Mouse (Mus musculus) activated CD4-positive, CD25-positive, alpha-beta regulatory T cell, adult 4 months (primary cell): Measurements from ENCODE around the gene Cavin1. TPM values are rescaled to one million over a fixed set of nuclear protein-coding genes. Genes with fewer than 3 reads are reported as not detected.
A peak's percentile ranks its signal among the peaks of the same experiment; 100 is the strongest.
"Not testable (repeated sequence)": the region's sequence is repeated elsewhere in the genome, so short reads cannot be mapped to it uniquely, and the experiment has no call there.

ENCODE experiments used
- ATAC-seq: one replicate; pipeline ENCODE4 v1.8.0; 2017
- polyA plus RNA-seq, 2 experiments: library from polyadenylated mRNA; unstranded; fragments of 100-300 nt; shearing (Covaris generic); gene quantifications; one replicate each; pipeline ENCODE4 v1.2.1; 2017

Cavin1 gene
- polyA plus RNA-seq, result under 1 TPM; 0.12 to 0.13 TPM

DNA sequence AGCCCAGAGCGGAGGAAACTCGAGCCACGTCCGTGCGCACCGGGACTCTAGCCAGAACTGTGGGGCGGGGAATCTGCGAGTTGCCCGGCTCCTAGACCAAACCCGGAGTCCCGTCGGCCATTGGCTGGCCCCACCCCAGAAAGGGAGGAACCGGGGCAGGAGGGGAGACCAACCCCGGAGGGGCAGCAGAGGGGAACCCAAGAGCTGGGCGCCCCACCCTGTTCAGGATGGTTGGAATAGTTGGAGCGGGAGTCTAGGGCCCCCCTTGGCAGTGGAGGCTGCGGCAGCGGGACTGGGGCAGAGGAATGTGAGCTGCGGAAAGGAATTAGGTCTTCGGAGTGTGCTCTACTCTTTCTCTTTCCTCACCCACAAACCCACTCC lies at the start of gene Cavin1:
Gene Cavin1, minus strand, starts transcription at position 331 of the 381 bp plus-strand sequence.
- ATAC-seq, result no peak

DNA sequence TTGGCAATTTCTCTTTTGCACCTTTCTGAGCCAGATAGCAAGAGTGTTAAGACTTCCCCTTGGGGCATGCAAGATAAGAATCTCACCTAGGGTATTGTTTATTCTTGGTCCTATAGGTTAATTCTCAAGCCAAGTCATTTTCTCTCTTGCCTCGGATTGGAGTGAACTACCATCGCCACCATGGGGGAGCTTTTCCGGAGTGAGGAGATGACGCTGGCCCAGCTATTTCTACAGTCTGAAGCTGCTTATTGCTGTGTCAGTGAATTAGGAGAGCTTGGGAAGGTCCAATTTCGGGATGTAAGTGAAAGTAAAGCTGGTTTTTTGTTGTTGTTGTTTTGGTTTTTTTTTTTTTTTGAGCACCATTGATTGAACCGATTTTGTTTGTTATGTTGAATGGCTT lies 41.0 kb upstream of the Cavin1 start:
- ATAC-seq, result no peak

DNA sequence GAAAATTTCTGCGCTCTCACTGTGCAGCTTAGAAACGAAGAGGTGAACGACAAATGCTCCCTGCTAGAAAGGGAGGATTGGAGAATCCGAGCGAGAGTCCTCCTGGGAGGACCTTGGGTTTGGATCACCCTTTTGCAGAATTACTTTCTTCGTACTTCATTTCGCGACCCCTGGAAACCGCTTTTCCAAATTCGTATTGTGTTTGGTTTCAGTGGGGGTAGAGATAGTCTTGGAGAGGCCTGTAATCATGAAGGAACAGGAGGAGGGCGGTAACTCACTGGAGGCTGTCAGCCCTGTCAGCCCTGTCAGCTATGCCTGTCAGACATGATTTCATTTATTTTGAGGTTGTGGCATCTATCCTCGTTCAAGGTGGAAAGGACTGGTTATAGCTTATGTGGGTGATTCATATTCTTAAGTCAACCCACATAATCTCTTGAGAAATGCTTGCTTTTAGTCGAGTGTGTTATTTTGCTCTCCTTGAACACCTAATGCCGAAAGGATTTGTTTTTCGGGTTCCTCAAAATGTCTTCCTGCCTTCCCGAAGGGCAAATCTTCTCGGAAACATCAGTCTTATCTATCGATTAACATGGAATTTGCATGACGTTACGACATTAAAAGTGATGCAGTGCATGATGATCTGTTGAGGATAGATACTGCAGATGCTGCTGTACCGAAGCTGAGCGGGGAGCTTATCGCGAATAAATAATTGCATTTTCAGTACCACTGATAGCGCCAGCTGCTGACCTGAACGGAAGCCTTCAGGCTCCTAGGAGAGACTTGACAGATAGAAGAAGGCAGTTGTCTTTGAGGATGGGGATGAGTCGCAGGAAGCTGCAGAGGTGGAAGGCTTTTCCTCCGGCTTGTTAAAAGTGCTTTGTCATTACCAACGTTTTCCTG lies 39.4 kb upstream of the Cavin1 start:
- ATAC-seq, result no peak

DNA sequence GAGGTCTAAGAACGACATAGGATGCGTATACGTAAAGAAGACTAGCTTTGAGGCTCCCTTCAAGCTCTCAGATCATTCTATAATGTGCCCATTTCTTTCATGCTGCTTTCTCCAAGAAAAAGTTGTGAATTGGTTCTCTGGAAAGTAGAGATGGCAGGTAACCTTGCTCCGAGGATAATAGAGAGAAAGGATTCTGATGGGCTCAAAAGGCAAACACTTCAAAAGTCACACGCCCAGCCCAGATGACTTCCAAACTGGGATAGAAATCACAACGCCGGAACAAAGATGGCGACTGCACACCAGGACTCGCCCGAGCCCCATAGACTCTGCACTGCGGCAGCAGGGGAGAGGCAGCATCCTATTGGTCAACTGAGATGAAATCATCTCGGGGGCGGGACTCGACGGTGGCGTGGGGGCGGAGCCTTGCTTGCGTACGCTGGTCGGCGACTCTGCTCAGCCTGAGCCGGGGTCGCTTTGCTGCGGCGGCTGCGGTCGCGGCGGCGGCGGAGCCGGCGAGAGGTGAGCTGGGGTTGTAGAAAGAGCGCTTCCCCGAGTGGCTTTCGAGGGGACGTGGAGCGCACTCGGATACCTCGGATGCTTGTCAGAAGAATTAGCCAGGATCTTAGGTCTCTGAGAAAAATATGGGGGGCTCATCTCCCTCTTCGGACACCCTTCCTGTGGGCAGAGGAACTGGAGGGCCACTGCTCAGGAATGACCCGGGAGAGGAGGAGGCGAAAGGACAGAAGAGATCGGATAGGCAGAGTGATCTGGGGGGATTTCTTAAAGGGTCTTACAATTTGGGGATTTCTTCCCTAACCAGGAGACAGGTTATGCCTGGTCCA lies 38.6 kb upstream of the Cavin1 start, which contains the start of gene Atp6v0a1:
Gene Atp6v0a1, plus strand, starts transcription at position 407 of the 842 bp plus-strand sequence.
- ATAC-seq, result peak; percentile 84

DNA sequence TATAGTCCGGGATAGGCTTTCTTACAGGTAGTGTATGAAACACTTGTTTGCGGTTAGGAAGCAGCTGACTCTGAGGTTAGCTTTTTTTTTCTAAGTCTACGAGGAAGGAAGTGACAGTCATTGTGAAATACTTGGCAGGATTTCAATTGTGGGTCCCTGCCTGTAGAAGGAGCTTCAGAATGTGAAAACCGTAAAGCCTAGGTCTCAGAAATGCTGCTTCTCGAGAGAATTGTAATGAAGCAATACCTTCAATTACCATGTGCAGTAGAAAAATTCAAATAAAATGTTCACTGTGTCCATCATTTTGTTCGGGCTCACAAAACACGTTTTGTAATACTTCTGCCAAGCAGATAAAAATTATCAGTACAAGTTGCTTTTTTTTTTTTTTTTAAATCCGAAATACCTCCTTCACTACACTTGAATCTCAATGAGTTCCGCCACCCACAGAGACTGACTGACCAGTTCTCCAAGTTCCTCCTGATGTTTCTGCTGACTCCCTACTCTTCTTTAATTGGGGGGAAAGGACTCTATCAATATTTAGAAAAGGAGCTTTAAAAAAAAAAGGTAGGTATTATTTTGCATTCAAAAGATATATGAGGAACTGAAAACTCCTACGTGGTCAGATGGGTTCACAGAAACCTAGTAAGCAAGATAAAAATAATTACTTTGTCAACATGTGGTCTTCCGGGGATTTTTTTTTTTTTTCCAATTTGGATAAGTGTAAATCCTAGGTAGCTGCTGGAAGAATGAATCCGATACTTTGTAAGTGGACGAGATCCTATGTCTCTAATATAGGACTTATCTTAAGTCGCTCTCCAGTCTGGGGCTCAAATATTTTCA lies 37.7 kb upstream of the Cavin1 start:
- peak; percentile 70 for ATAC-seq

DNA sequence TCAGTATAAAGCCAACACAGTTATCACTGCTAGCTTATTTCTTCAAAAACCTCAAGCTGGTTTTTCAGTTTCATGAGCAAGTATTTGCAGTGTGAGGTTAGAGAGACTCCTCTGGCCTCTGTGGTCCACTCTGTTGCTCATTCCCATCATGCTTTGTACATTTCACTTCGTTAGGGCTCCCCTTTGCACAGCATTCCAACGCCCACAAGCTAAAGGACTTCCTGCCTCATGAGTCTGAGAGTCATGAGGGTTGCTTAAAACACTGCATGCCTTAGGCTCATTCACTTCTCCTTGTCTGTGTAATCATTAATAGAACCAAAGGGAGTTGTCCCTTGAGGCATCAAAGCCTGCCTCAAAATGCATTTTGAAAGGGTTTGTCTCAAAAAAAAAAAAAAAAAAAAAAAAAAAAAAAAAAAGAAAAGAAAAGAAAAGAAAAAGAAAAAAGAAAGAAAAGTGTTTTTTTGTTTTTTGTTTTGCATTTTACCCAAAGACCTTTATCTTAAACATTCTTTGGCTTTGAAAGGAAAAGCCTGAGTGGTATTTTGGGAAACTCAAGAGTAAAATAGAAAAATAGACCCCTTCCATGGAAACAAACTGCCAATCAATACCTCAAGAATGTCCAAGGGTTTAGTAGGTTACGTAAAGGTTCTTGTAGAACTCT lies 32.5 kb upstream of the Cavin1 start:
- no peak for ATAC-seq

DNA sequence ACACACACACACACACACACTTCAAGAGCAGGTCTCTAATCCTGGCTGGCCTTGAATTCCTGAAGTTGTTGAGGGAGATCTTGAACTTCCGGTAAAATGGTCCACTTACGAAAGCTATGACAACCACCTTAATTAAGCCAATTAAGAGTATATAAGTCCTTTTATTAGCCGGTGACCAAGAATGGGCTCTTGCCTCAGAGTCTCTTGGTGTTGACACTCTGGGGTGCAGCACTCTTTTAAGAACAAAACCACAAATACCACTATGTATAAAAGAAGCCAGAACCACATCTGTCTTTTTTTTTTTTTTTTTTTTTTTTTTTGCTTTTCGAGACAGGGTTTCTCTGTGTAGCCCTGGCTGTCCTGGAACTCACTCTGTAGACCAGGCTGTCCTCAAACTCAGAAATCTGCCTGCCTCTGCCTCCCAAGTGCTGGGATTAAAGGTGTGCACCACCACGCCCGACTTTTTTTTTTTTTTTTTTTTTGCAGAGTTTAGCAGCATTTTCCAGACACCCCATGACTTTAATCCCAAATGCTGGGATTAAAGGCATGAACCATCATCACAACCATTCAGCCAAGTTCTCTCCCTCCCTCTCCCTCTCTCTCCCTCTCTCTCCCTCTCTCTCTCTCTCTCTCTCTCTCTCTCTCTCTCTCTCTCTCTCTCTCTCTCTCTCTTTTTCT lies 31.3 kb upstream of the Cavin1 start:
- ATAC-seq, result not testable (repeated sequence)

DNA sequence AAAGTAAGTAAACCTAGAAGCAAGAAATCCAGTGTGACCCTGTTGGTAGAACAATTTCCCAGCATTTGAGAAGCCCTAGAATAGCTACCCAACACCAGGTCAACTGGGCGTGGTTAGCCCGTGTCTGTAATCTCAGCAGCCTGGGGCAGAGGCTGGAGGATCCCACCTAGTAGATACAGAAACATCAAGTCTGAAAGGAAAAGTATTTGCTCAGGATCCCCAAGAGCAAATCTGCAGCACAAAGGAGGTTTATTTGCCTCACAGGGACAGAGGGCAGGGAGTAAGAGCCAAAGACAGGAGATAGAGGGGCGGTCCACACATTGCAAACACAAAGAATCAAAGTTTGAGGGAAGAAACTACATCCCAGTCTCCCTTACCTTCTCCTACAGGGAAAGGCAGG lies 28.6 kb upstream of the Cavin1 start:
- no peak for ATAC-seq

DNA sequence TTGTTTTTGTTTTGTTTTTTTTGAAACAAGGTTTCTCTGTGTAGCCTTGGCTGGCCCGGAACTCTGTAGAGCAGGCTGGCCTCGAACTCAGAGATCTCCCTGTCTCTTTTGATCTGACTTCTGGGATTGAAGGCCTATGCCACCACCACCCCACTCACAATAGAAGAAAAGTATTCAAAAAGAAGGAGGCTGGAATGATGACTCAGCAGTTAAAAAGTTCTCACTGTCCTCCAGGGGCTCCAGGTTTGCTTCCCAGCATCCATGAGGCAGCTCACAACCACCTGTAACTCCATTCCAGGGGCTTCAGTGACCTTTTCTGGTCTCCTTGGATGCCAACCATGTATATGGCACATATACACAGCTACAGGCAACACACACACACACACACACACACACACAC lies 28.1 kb upstream of the Cavin1 start:
- no peak for ATAC-seq

DNA sequence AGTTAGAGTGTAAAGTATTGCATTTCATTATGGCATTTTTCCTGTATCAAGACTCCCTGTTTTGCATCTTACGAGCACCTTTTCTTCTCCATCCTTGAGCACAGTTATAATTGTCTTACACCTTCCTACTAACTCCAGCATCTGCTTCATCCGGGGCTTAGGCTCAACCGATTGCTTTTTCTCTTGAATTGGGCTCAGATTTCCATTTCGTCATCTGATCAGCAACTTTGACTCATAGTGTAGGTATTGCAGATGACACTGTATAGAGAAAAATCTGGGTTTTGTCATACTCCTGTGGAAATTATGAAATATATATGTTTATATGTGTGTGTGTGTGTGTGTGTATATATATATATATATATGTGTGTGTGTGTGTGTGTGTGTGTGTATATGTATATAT lies 25.8 kb upstream of the Cavin1 start:
- no peak for ATAC-seq

DNA sequence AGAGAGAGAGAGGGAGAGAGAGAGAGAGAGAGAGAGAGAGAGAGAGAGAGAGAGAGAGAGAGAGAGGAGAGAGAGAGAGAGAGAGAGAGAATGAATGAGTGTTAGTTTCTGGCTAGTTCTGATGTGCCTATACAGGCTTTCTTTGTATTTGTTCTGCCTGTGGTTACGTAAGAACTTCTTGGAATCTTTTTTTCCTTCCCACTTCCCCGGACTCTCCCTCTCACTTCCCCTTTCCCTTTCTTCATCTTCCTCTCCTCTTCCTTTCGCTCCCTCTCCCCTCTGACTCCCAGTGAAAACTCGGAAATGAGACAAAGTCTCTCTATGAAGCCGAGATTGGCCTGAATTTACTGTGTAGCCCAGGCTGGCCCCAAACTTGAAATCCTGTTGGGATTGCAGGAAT lies 24.0 kb upstream of the Cavin1 start:
- no peak for ATAC-seq

DNA sequence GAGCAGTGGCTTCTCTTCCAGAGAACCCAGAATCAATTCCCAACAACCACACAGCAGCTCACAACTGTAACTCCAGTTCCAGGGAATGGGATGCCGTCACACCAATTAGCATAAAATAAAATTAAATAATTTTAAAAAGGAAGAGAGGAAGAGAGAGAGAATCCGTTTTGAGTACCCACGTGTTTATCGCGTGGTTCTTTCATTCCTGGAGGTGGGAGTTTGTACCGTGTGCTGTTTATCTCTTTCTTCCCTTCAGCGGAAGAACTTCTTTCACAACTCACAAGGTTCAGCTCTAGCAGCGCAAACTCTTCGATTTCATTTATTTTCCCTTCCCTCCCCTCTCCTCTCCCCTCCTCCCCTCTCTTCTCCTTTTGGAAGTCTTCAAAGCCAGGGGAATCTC lies 23.5 kb upstream of the Cavin1 start:
- ATAC-seq, result no peak

DNA sequence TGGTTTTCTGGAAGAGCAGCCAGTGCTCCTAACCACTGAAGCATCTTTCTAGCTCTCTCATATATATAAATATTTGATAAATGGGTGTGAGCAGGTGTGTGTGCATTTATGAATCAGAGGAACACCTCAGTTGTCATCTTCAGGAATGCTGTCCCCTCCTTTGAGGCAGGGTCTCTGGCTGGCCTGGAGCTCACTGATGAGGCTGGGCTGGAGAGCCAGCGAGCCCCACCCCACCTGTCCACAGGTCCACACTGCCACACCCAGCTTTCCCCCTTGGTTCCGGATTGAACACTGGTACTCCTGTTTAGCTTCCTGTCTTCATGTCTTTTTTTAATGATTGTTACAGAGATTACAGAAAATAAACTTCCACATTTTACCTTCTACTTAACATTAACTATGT lies 22.8 kb upstream of the Cavin1 start:
- ATAC-seq, result no peak

DNA sequence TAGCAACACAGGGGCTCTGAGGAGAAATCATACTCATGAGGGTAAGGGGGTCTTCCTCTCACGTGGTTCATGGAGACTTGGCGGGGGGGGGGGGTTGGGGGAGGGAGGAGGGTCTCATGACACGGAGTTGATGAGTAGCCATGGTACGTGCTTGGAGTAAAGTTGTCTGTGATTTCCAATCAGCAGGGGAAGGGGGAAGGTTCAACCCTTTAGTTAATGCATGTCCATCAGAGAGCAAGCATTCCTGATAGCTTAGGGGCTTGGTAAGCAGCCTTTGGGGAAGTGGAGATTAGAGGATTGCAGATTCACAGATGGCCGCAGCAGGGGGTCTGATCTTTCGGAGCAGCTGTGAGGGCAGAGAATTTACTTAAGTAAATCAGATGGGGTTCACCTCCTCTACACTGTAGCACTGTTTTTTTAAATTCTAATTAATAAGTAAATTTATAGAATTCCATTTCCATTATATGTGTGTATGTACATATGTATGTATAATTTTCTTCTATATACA lies 20.4 kb upstream of the Cavin1 start:
- ATAC-seq, result no peak

DNA sequence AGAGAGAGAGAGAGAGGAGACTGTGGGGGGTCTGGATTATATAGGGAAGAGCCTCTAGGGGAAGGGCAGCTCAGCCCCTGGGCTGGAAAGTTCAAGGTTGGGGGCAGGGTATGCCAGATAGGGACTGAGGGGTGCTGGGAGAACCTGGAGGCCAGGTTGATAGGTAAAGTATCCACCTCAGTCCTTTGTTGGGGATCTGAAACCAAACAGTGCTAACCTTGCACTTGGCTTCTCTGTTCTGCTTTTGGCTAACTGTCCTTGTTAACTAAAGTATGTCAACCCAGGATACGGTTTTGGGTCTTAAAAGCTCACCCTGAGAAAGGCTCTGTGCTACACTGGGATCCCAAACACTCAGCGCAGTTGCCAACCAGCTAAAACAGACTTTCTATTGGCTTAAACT lies 19.0 kb upstream of the Cavin1 start:
- no peak for ATAC-seq

DNA sequence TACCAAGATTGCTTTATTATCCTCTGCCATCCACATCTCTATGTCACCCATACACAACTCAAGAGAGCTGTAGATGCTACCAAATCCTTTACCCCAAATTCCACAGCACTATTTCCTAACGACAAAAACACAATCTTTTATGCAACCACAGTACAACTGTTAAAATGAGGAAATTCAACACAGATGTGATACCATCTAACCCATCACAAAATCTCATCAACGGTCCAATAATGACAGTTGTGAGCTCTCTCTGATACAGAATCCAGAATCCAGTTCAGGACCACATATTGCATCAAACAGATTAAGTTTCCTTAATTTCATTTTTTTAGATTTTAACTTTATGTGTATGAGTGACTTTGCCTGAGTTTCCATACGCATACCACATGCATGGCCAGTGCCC lies 18.0 kb upstream of the Cavin1 start:
- no peak for ATAC-seq

DNA sequence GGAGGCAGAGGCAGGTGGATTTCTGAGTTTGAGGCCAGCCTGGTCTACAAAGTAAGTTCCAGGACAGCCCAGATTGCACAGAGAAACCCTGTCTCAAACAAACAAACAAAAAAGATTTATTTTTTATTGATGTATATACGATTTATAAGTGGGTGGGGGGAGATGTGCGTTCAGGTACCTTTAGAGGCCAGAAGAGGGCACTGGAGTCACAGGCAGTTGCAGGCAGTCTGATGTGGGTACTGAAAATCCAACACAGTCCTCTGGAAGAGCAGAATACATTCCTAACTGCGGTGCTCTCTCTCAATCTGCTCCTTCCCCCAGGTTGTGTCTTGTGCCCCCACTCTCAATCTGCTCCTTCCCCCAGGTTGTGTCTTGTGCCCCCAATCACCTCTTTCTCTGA lies 14.9 kb upstream of the Cavin1 start:
- ATAC-seq, result no peak

DNA sequence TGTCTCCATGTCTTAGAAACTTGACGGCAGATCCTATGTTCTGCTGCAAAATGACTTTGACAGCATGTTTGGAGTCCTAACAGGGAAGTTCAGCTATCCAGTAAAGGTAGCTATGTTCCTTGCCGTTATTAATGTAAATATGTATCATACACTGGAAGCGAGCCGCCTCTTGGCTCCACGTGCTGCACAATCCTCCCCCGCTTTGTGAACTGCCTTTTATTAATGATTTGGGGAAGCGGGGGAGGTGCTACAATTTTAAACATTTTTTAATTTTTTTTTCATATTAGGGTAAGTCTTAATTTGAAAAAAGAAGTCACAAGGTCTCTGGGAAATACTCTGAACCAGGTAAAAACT lies 13.1 kb upstream of the Cavin1 start:
- ATAC-seq, result no peak

DNA sequence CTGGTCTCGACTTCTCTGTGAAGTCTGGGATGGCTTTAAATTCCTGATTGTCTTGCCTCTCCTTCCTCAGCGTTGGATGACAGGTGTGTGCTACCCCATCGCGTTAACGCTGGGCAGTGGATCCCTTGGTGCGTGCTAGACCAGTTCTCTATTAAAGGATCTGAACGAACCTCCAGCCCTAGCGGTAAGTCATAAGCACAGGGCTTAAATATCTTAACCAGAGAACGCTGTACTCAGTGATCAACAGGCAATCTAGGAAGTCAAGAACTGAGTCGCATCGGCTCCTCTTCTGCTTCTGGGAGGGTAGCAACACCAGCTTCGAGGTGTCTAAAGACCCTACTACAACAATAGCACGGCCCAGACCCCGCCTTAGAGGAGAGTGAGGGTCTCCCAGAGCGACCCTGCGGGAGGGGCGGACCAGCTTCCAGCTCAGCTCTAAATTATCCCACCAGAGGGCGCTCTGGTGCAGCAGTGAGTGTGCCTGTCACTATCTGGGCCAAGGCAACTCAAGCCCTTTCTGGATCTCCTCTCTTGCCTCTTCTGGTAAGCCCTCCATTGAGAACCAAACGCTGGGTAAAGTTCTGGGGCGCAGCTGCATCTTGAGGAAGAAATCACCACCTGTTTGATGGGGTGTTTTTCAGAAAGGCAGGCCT lies 12.6 kb upstream of the Cavin1 start:
- no peak for ATAC-seq

DNA sequence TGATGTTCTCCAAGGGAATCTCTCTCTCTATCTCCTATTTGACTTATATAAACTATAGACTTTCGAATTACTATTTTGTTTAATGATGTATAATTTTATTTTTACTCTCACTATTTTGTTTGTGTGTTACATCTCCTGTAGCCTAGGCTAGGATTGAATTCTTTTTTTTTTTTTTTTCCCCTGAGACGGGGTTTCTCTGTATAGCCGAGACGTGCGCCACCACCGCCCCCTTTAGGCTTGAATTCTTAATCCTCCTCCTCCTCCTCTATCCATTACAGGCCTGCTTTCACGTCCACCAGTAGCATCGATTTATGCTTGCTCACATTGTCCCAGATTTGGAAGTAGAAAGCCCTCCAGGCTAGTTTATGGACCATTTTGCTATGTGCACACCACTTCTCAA lies 11.4 kb upstream of the Cavin1 start:
- no peak for ATAC-seq

DNA sequence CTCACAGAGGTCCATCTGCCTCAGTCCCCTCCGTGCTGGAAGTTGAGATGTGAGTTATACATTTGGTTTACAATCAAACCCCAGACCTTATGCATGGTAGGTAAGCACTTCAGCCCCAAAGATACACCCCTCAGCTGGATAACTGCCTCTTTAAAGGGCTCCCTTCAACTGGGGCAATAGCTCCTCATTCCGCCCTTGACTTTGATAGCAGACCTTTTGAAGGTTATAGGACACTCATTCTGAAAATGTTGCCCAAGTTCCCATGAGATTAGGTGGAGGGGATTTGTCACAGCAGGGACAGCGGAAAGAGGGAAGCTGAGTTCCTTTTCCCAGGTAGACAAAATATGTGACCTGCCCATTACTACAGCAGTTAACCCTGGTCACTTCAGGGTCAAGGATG lies 10.5 kb upstream of the Cavin1 start:
- ATAC-seq, result no peak
